Mouse (Mus musculus): Measurements from ENCODE around the gene Dmd. TPM values are rescaled to one million over a fixed set of nuclear protein-coding genes. Genes with fewer than 3 reads are reported as not detected.

Gene Dmd
- polyA plus RNA-seq, 1 experiment from 2014 or later, result 29.4 TPM

GRCm38 (mm10) chrX:84442996-84443395, 1494.3 kb downstream of the Dmd start:
- WGBS, result 28% methylated on average over 3 of the region's 3 CpGs
- Histone ChIP-seq H3K9me3 (no peaks in the 10 kb centered on the region), H3K4me1 (no peaks in the 10 kb centered on the region), H3K4me2 (no peak overlapping the region), H3K36me3 (replicated peaks) (no peaks in the 10 kb centered on the region), H3K4me3 (no peak overlapping the region), H3K27ac (no peak overlapping the region), H3K9ac (no peak overlapping the region), H3K27me3 (replicated peaks) (no peaks in the 10 kb centered on the region)
- ATAC-seq (replicated peaks), result no peak

GRCm38 (mm10) chrX:84443985-84444384, 1495.3 kb downstream of the Dmd start:
- Histone ChIP-seq H3K4me1 (no peaks in the 10 kb centered on the region), H3K36me3 (replicated peaks) (no peaks in the 10 kb centered on the region), H3K9ac (no peak overlapping the region), H3K9me3 (no peaks in the 10 kb centered on the region), H3K27me3 (replicated peaks) (no peaks in the 10 kb centered on the region), H3K4me2 (no peak overlapping the region), H3K4me3 (no peak overlapping the region), H3K27ac (no peak overlapping the region)
- no peak for ATAC-seq (replicated peaks)
- 27% methylated on average over 3 of the region's 3 CpGs for WGBS

- H3K27me3 ChIP-seq (replicated peaks), result no peaks in the 10 kb centered on the region
- no peak overlapping the region for H3K4me3 ChIP-seq
- no peaks in the 10 kb centered on the region for H3K9me3 ChIP-seq
- no peak overlapping the region for H3K27ac ChIP-seq
- no peak overlapping the region for H3K9ac ChIP-seq
- no peak for ATAC-seq (replicated peaks)
- H3K4me2 ChIP-seq, result no peak overlapping the region
- no peaks in the 10 kb centered on the region for H3K36me3 ChIP-seq (replicated peaks)
- H3K4me1 ChIP-seq, result no peaks in the 10 kb centered on the region
Measured at GRCm38 (mm10) chrX:84444638-84445037, 1496.0 kb downstream of the Dmd start.

- no peak overlapping the region for H3K9ac ChIP-seq
- no peaks in the 10 kb centered on the region for H3K9me3 ChIP-seq
- no peak for ATAC-seq (replicated peaks)
- no peak overlapping the region for H3K27ac ChIP-seq
- no peak overlapping the region for H3K4me3 ChIP-seq
- WGBS, result 75% methylated on average over 1 of the region's 1 CpGs
- no peaks in the 10 kb centered on the region for H3K27me3 ChIP-seq (replicated peaks)
- H3K4me2 ChIP-seq, result no peak overlapping the region
- no peaks in the 10 kb centered on the region for H3K36me3 ChIP-seq (replicated peaks)
- H3K4me1 ChIP-seq, result no peaks in the 10 kb centered on the region
Measured at GRCm38 (mm10) chrX:84454473-84454872, 1505.8 kb downstream of the Dmd start.

GRCm38 (mm10) chrX:84514650-84515366, 1566.1 kb downstream of the Dmd start:
- ATAC-seq (replicated peaks), result peak; percentile 54; the same call in 1 of the 2 replicates
- H3K4me3 ChIP-seq, result no peak overlapping the region
- 44% methylated on average over 3 of the region's 3 CpGs for WGBS
- H3K27ac ChIP-seq, result no peak overlapping the region
- H3K9ac ChIP-seq, result no peak overlapping the region
- H3K4me2 ChIP-seq, result no peak overlapping the region
- 0 out of 2 replicates have a peak, but pooled peaks cover 3% of the 10 kb centered on the region for H3K4me1 ChIP-seq
- H3K27me3 ChIP-seq (replicated peaks), result no peaks in the 10 kb centered on the region
- no peaks in the 10 kb centered on the region for H3K36me3 ChIP-seq (replicated peaks)
- no peaks in the 10 kb centered on the region for H3K9me3 ChIP-seq

- Histone ChIP-seq H3K27ac (no peak overlapping the region), H3K4me1 (no peaks in the 10 kb centered on the region), H3K9ac (no peak overlapping the region), H3K36me3 (replicated peaks) (no peaks in the 10 kb centered on the region), H3K27me3 (replicated peaks) (no peaks in the 10 kb centered on the region), H3K4me2 (no peak overlapping the region), H3K9me3 (no peaks in the 10 kb centered on the region), H3K4me3 (no peak overlapping the region)
- WGBS, result 80% methylated on average over 1 of the region's 1 CpGs
- ATAC-seq (replicated peaks), result no peak
Measured at GRCm38 (mm10) chrX:84551995-84552394, 1603.3 kb downstream of the Dmd start.

- 14% methylated on average over 1 of the region's 1 CpGs for WGBS
- Histone ChIP-seq H3K9me3 (no peaks in the 10 kb centered on the region), H3K27ac (no peak overlapping the region)
Measured at GRCm38 (mm10) chrX:84553441-84553840, 1604.8 kb downstream of the Dmd start.

GRCm38 (mm10) chrX:84598476-84598875, 1649.8 kb downstream of the Dmd start:
- no peak overlapping the region for H3K4me3 ChIP-seq
- ATAC-seq (replicated peaks), result no peak
- no peaks in the 10 kb centered on the region for H3K27me3 ChIP-seq (replicated peaks)
- H3K4me1 ChIP-seq, result no peaks in the 10 kb centered on the region
- H3K9ac ChIP-seq, result no peak overlapping the region
- H3K4me2 ChIP-seq, result no peak overlapping the region
- no peak overlapping the region for H3K27ac ChIP-seq
- H3K9me3 ChIP-seq, result no peaks in the 10 kb centered on the region
- no peaks in the 10 kb centered on the region for H3K36me3 ChIP-seq (replicated peaks)

More at GRCm38 (mm10) chrX:84553441-84553840, 1604.8 kb downstream of the Dmd start:
- no peak for ATAC-seq (replicated peaks)
- Histone ChIP-seq H3K36me3 (replicated peaks) (no peaks in the 10 kb centered on the region), H3K4me3 (no peak overlapping the region), H3K4me1 (no peaks in the 10 kb centered on the region), H3K4me2 (no peak overlapping the region), H3K27me3 (replicated peaks) (no peaks in the 10 kb centered on the region), H3K9ac (no peak overlapping the region)

- H3K9me3 ChIP-seq, result no peaks in the 10 kb centered on the region
- no peak overlapping the region for H3K9ac ChIP-seq
- ATAC-seq (replicated peaks), result no peak
- H3K4me3 ChIP-seq, result no peak overlapping the region
- H3K36me3 ChIP-seq (replicated peaks), result no peaks in the 10 kb centered on the region
- H3K4me2 ChIP-seq, result no peak overlapping the region
- no peaks in the 10 kb centered on the region for H3K27me3 ChIP-seq (replicated peaks)
- H3K27ac ChIP-seq, result no peak overlapping the region
- no peaks in the 10 kb centered on the region for H3K4me1 ChIP-seq
Measured at GRCm38 (mm10) chrX:84640446-84640845, 1691.8 kb downstream of the Dmd start.

- no peak for ATAC-seq (replicated peaks)
- H3K9ac ChIP-seq, result no peak overlapping the region
- 18% methylated on average over 4 of the region's 4 CpGs for WGBS
- H3K9me3 ChIP-seq, result no peaks in the 10 kb centered on the region
- H3K4me3 ChIP-seq, result no peak overlapping the region
- no peak overlapping the region for H3K4me2 ChIP-seq
- no peaks in the 10 kb centered on the region for H3K36me3 ChIP-seq (replicated peaks)
- H3K27ac ChIP-seq, result no peak overlapping the region
- no peaks in the 10 kb centered on the region for H3K4me1 ChIP-seq
- H3K27me3 ChIP-seq (replicated peaks), result no peaks in the 10 kb centered on the region
Measured at GRCm38 (mm10) chrX:84747683-84748082, 1799.0 kb downstream of the Dmd start.

GRCm38 (mm10) chrX:84860012-84860647, 1911.5 kb downstream of the Dmd start:
- WGBS, result 34% methylated on average over 3 of the region's 3 CpGs
- H3K27ac ChIP-seq, result no peak overlapping the region
- no peaks in the 10 kb centered on the region for H3K9me3 ChIP-seq
- H3K27me3 ChIP-seq (replicated peaks), result no peaks in the 10 kb centered on the region
- H3K4me3 ChIP-seq, result no peak overlapping the region
- H3K36me3 ChIP-seq (replicated peaks), result no peaks in the 10 kb centered on the region
- H3K4me1 ChIP-seq, result no peaks in the 10 kb centered on the region
- peak; percentile 77; the same call in 1 of the 2 replicates for ATAC-seq (replicated peaks)
- H3K4me2 ChIP-seq, result no peak overlapping the region
- no peak overlapping the region for H3K9ac ChIP-seq

GRCm38 (mm10) chrX:84873090-84873489, 1924.4 kb downstream of the Dmd start:
- Histone ChIP-seq H3K9ac (no peak overlapping the region), H3K27me3 (replicated peaks) (no peaks in the 10 kb centered on the region), H3K4me3 (no peak overlapping the region), H3K27ac (no peak overlapping the region), H3K9me3 (no peaks in the 10 kb centered on the region), H3K4me2 (no peak overlapping the region), H3K4me1 (no peaks in the 10 kb centered on the region), H3K36me3 (replicated peaks) (no peaks in the 10 kb centered on the region)
- WGBS, result 70% methylated on average over 4 of the region's 4 CpGs
- ATAC-seq (replicated peaks), result no peak

GRCm38 (mm10) chrX:84878125-84878524, 1929.5 kb downstream of the Dmd start:
- WGBS, result 55% methylated on average over 3 of the region's 3 CpGs
- H3K4me3 ChIP-seq, result no peak overlapping the region
- no peaks in the 10 kb centered on the region for H3K27me3 ChIP-seq (replicated peaks)
- no peak overlapping the region for H3K9ac ChIP-seq
- H3K9me3 ChIP-seq, result no peaks in the 10 kb centered on the region
- no peaks in the 10 kb centered on the region for H3K36me3 ChIP-seq (replicated peaks)
- H3K4me1 ChIP-seq, result no peaks in the 10 kb centered on the region
- 0 out of 2 replicates have a peak, but pooled peaks have one; percentile 56 for ATAC-seq (replicated peaks)
- no peak overlapping the region for H3K4me2 ChIP-seq
- no peak overlapping the region for H3K27ac ChIP-seq
